Mouse (Mus musculus) spleen, adult 18-20 months (tissue): ENCODE results near the gene Sec11a.
"Not testable (repeated sequence)": the region's sequence is repeated elsewhere in the genome, so short reads cannot be mapped to it uniquely, and the experiment has no call there.

Experiments
- DNase-seq, 2 experiments: peaks; one replicate each; pipeline ENCODE4 v3.0.0; 2022; ENCODE audit warnings: mixed read lengths in 2 of 2

Gene Sec11a

GRCm38 (mm10) chr7:80947445-80948350 is at the start of gene Sec11a:
TSS of gene Sec11a (minus strand) at chr7:80947780.
- DNase-seq, result peak; percentile 89 to 92

GRCm38 (mm10) chr7:80995266-80996146 is 47.9 kb upstream of the Sec11a start:
- DNase-seq, result peak in 1 of 2 experiments; percentile 31

- no peak for DNase-seq
Measured at GRCm38 (mm10) chr7:80994663-80995005, 47.1 kb upstream of the Sec11a start.

GRCm38 (mm10) chr7:80993834-80994662 is 46.5 kb upstream of the Sec11a start:
- no peak for DNase-seq

GRCm38 (mm10) chr7:80992980-80993833 is 45.6 kb upstream of the Sec11a start, which contains the start of gene Zfp592:
TSS of gene Zfp592 (plus strand) at chr7:80993681.
- peak; percentile 78 to 84 for DNase-seq

- no peak for DNase-seq
Measured at GRCm38 (mm10) chr7:80992631-80992979, 45.0 kb upstream of the Sec11a start.

GRCm38 (mm10) chr7:80992063-80992462 is 44.5 kb upstream of the Sec11a start:
- no peak for DNase-seq

GRCm38 (mm10) chr7:80991589-80991988 is 44.0 kb upstream of the Sec11a start:
- no peak for DNase-seq

- DNase-seq, result no peak
Measured at GRCm38 (mm10) chr7:80990276-80990675, 42.7 kb upstream of the Sec11a start.

GRCm38 (mm10) chr7:80987805-80988625 is 40.4 kb upstream of the Sec11a start:
- no peak for DNase-seq

- no peak for DNase-seq
Measured at GRCm38 (mm10) chr7:80986458-80987187, 39.0 kb upstream of the Sec11a start.

- no peak for DNase-seq
Measured at GRCm38 (mm10) chr7:80980566-80980965, 33.0 kb upstream of the Sec11a start.

GRCm38 (mm10) chr7:80973638-80974015 is 26.0 kb upstream of the Sec11a start:
- DNase-seq, result not testable (repeated sequence)

GRCm38 (mm10) chr7:80972920-80973637 is 25.5 kb upstream of the Sec11a start:
- not testable (repeated sequence) for DNase-seq

- DNase-seq, result no peak
Measured at GRCm38 (mm10) chr7:80972082-80972481, 24.5 kb upstream of the Sec11a start.

GRCm38 (mm10) chr7:80971419-80971818 is 23.8 kb upstream of the Sec11a start:
- no peak for DNase-seq

- DNase-seq, result no peak
Measured at GRCm38 (mm10) chr7:80970913-80971312, 23.3 kb upstream of the Sec11a start.

GRCm38 (mm10) chr7:80962799-80963198 is 15.2 kb upstream of the Sec11a start:
- DNase-seq, result no peak

- no peak for DNase-seq
Measured at GRCm38 (mm10) chr7:80959003-80959402, 11.4 kb upstream of the Sec11a start.
